In genomic region chr5:112324637-112325545, GRCm38 (mm10) we compare ENCODE assay signal across 8 mouse cellular contexts. TPM values are rescaled to one million over a fixed set of nuclear protein-coding genes. Genes with fewer than 3 reads are reported as not detected.
DNase-seq lines count a peak whose midpoint lies in the region; ATAC-seq and TF ChIP-seq lines count a peak whose summit lies in the region.

No protein-coding gene starts in this region.

- peak; percentile 56 for DNase-seq in urinary bladder, postnatal 14 days (ENCODE audit: low spot score)
- no peak for DNase-seq in urinary bladder, postnatal 4 days (ENCODE audit: low spot score in 2 of 2)
- DNase-seq in hindbrain, embryonic 10.5 days (ENCODE audit: low spot score) = peak; percentile 33
- peak; percentile 51 for DNase-seq in limb, embryonic 14.5 days (ENCODE audit: low spot score)
- DNase-seq in midbrain, embryonic 14.5 days = no peak
- DNase-seq in thymus, postnatal 0 days (ENCODE audit: low spot score) = peak; percentile 63
- no peak for DNase-seq in layer of hippocampus, postnatal 14 days (ENCODE audit: low spot score in 2 of 2)

- peak overlapping the region; percentile 70 for H3K4me2 ChIP-seq in embryonic facial prominence, embryonic 13.5 days
- H3K4me2 ChIP-seq in limb, embryonic 14.5 days (replicated peaks; ENCODE audit: low read depth, low read length, severe bottlenecking) = peak overlapping the region; percentile 56
- peak overlapping the region; percentile 81 for H3K4me2 ChIP-seq in midbrain, embryonic 14.5 days (ENCODE audit: low read length)

- H3K4me3 ChIP-seq in embryonic facial prominence, embryonic 13.5 days = peak overlapping the region; percentile 100
- peak overlapping the region; percentile 90 for H3K4me3 ChIP-seq in hindbrain, embryonic 10.5 days
- H3K4me3 ChIP-seq in limb, embryonic 14.5 days (replicated peaks; ENCODE audit: low read length) = 0 out of 2 replicates have a peak overlapping the region, but pooled peaks have one; percentile 91
- H3K4me3 ChIP-seq in midbrain, embryonic 14.5 days (replicated peaks; ENCODE audit: low read depth, low read length) = no peak overlapping the region

- peaks cover 22% of the 10 kb centered on the region for H3K36me3 ChIP-seq in embryonic facial prominence, embryonic 13.5 days
- H3K36me3 ChIP-seq in hindbrain, embryonic 10.5 days = peaks cover 27% of the 10 kb centered on the region
- peaks cover 19% of the 10 kb centered on the region for H3K36me3 ChIP-seq in limb, embryonic 14.5 days (ENCODE audit: control insufficient read depth, insufficient read depth, low read length)
- peaks cover 20% of the 10 kb centered on the region for H3K36me3 ChIP-seq in midbrain, embryonic 14.5 days (ENCODE audit: control insufficient read depth, insufficient read depth, low read length)

- H3K27me3 ChIP-seq in embryonic facial prominence, embryonic 13.5 days = no peaks in the 10 kb centered on the region
- H3K27me3 ChIP-seq in hindbrain, embryonic 10.5 days (ENCODE audit: insufficient read depth, poor library complexity, severe bottlenecking) = no peaks in the 10 kb centered on the region
- no peaks in the 10 kb centered on the region for H3K27me3 ChIP-seq in limb, embryonic 14.5 days (ENCODE audit: control insufficient read depth, insufficient read depth, low read length)
- H3K27me3 ChIP-seq in midbrain, embryonic 14.5 days (ENCODE audit: control insufficient read depth, insufficient read depth, low read length) = no peaks in the 10 kb centered on the region

- no peak for TF ChIP-seq POLR2A in limb, embryonic 14.5 days (IDR thresholded peaks at IDR 0.05; ENCODE audit: borderline replicate concordance, extremely low read depth, insufficient read depth, insufficient read length)

- H3K9me3 ChIP-seq in embryonic facial prominence, embryonic 13.5 days = no peaks in the 10 kb centered on the region
- no peaks in the 10 kb centered on the region for H3K9me3 ChIP-seq in hindbrain, embryonic 10.5 days
- no peaks in the 10 kb centered on the region for H3K9me3 ChIP-seq in limb, embryonic 14.5 days (ENCODE audit: control insufficient read depth, low read length)
- H3K9me3 ChIP-seq in midbrain, embryonic 14.5 days (ENCODE audit: control insufficient read depth, low read length) = no peaks in the 10 kb centered on the region

- WGBS in embryonic facial prominence, embryonic 13.5 days = 27% methylated on average over 24 of the region's 24 CpGs
- WGBS in hindbrain, embryonic 10.5 days = 35% methylated on average over 24 of the region's 24 CpGs
- 27% methylated on average over 24 of the region's 24 CpGs for WGBS in limb, embryonic 14.5 days
- 38% methylated on average over 24 of the region's 24 CpGs for WGBS in midbrain, embryonic 14.5 days

- no peak for ATAC-seq in embryonic facial prominence, embryonic 13.5 days (ENCODE audit: insufficient number of reproducible peaks, insufficient read depth, low FRiP score, low TSS enrichment, low read depth)
- ATAC-seq in limb, embryonic 14.5 days (ENCODE audit: low FRiP score, low read depth) = peak; percentile 35; the same call in 1 of the 2 replicates
- no peak for ATAC-seq in midbrain, embryonic 14.5 days (ENCODE audit: low FRiP score, low TSS enrichment)

- H3K27ac ChIP-seq in embryonic facial prominence, embryonic 13.5 days = peak overlapping the region; percentile 64
- H3K27ac ChIP-seq in hindbrain, embryonic 10.5 days = peak overlapping the region; percentile 31; the same call in 1 of the 2 replicates
- H3K27ac ChIP-seq in limb, embryonic 14.5 days (replicated peaks; ENCODE audit: low read depth, low read length) = no peak overlapping the region
- H3K27ac ChIP-seq in midbrain, embryonic 14.5 days (replicated peaks; ENCODE audit: low read depth, low read length) = no peak overlapping the region

- H3K4me1 ChIP-seq in embryonic facial prominence, embryonic 13.5 days = peaks cover 5% of the 10 kb centered on the region
- H3K4me1 ChIP-seq in hindbrain, embryonic 10.5 days (replicated peaks) = peaks cover 32% of the 10 kb centered on the region
- peaks cover 6% of the 10 kb centered on the region for H3K4me1 ChIP-seq in limb, embryonic 14.5 days (ENCODE audit: control insufficient read depth, insufficient read depth, low read length)
- peaks cover 12% of the 10 kb centered on the region for H3K4me1 ChIP-seq in midbrain, embryonic 14.5 days (ENCODE audit: control insufficient read depth, insufficient read depth, low read length)

- H3K9ac ChIP-seq in embryonic facial prominence, embryonic 13.5 days = 0 out of 2 replicates have a peak overlapping the region, but pooled peaks have one; percentile 28
- peak overlapping the region; percentile 16; the same call in 1 of the 2 replicates for H3K9ac ChIP-seq in limb, embryonic 14.5 days (ENCODE audit: low read depth, low read length, severe bottlenecking)
- no peak overlapping the region for H3K9ac ChIP-seq in midbrain, embryonic 14.5 days (replicated peaks; ENCODE audit: low read length)

RNA-seq across cellular contexts. Expression of gene Tfip11, which starts 1.3 kb away (rescaled TPM):
- 31.8 and 32.8 TPM in 2 replicates for polyA plus RNA-seq in embryonic facial prominence, embryonic 13.5 days (2015; fragmentation: Nextera tagmentation; extraction: Ambion mirVana)
- polyA plus RNA-seq in hindbrain, embryonic 10.5 days (2016; fragmentation: Nextera tagmentation; extraction: Ambion mirVana) = 39.9 and 43.7 TPM in 2 replicates
- 33.4 and 35.2 TPM in 2 replicates for polyA plus RNA-seq in limb, embryonic 14.5 days (2012; rRNA removed)
- polyA plus RNA-seq in limb, embryonic 14.5 days (2014; fragmentation: Nextera tagmentation; extraction: Ambion mirVana) = 23.1 and 25.9 TPM in 2 replicates
- 29.1 and 29.9 TPM in 2 replicates for polyA plus RNA-seq in midbrain, embryonic 14.5 days (2014; fragmentation: Nextera tagmentation; extraction: Ambion mirVana)
- polyA plus RNA-seq in thymus, postnatal 0 days (2015; fragmentation: Nextera tagmentation; extraction: Ambion mirVana) = 26.9 and 27.9 TPM in 2 replicates
- 10 to 100 TPM; 34.9 to 36.8 TPM for total RNA-seq in layer of hippocampus, postnatal 14 days (2021)

RNA-seq across cellular contexts. Expression of gene Srrd, which starts 17.9 kb away (rescaled TPM):
- 42.1 and 54.9 TPM in 2 replicates for polyA plus RNA-seq in embryonic facial prominence, embryonic 13.5 days (2015; fragmentation: Nextera tagmentation; extraction: Ambion mirVana)
- polyA plus RNA-seq in hindbrain, embryonic 10.5 days (2016; fragmentation: Nextera tagmentation; extraction: Ambion mirVana) = 52.5 and 53.2 TPM in 2 replicates
- polyA plus RNA-seq in limb, embryonic 14.5 days (2012; rRNA removed) = 60.7 and 72.0 TPM in 2 replicates
- polyA plus RNA-seq in limb, embryonic 14.5 days (2014; fragmentation: Nextera tagmentation; extraction: Ambion mirVana) = 43.7 and 46.6 TPM in 2 replicates
- 52.4 and 68.6 TPM in 2 replicates for polyA plus RNA-seq in midbrain, embryonic 14.5 days (2014; fragmentation: Nextera tagmentation; extraction: Ambion mirVana)
- polyA plus RNA-seq in thymus, postnatal 0 days (2015; fragmentation: Nextera tagmentation; extraction: Ambion mirVana) = 28.0 and 30.2 TPM in 2 replicates
- 10 to 100 TPM; 26.4 to 30.1 TPM for total RNA-seq in layer of hippocampus, postnatal 14 days (2021)

RNA-seq across cellular contexts. Expression of gene Hps4, which starts 18.0 kb away (rescaled TPM):
- polyA plus RNA-seq in embryonic facial prominence, embryonic 13.5 days (2015; fragmentation: Nextera tagmentation; extraction: Ambion mirVana) = 42.4 and 42.9 TPM in 2 replicates
- polyA plus RNA-seq in hindbrain, embryonic 10.5 days (2016; fragmentation: Nextera tagmentation; extraction: Ambion mirVana) = 35.8 and 36.7 TPM in 2 replicates
- polyA plus RNA-seq in limb, embryonic 14.5 days (2012; rRNA removed) = 52.5 and 72.0 TPM in 2 replicates
- polyA plus RNA-seq in limb, embryonic 14.5 days (2014; fragmentation: Nextera tagmentation; extraction: Ambion mirVana) = 28.0 and 31.9 TPM in 2 replicates
- polyA plus RNA-seq in midbrain, embryonic 14.5 days (2014; fragmentation: Nextera tagmentation; extraction: Ambion mirVana) = 42.0 and 47.4 TPM in 2 replicates
- 19.9 and 23.7 TPM in 2 replicates for polyA plus RNA-seq in thymus, postnatal 0 days (2015; fragmentation: Nextera tagmentation; extraction: Ambion mirVana)
- total RNA-seq in layer of hippocampus, postnatal 14 days (2021) = 10 to 100 TPM; 25.0 to 29.9 TPM

RNA-seq across cellular contexts. Expression of gene Gm6583, which starts 30.9 kb away (rescaled TPM):
- 0.18 and 0.34 TPM in 2 replicates for polyA plus RNA-seq in embryonic facial prominence, embryonic 13.5 days (2015; fragmentation: Nextera tagmentation; extraction: Ambion mirVana)
- polyA plus RNA-seq in hindbrain, embryonic 10.5 days (2016; fragmentation: Nextera tagmentation; extraction: Ambion mirVana) = 0.14 and 0.30 TPM in 2 replicates
- not detected in 2 replicates for polyA plus RNA-seq in limb, embryonic 14.5 days (2012; rRNA removed)
- 0.08 and 0.22 TPM in 2 replicates for polyA plus RNA-seq in limb, embryonic 14.5 days (2014; fragmentation: Nextera tagmentation; extraction: Ambion mirVana)
- 0.12 and 0.26 TPM in 2 replicates for polyA plus RNA-seq in midbrain, embryonic 14.5 days (2014; fragmentation: Nextera tagmentation; extraction: Ambion mirVana)
- 0.05 and 0.13 TPM in 2 replicates for polyA plus RNA-seq in thymus, postnatal 0 days (2015; fragmentation: Nextera tagmentation; extraction: Ambion mirVana)
- total RNA-seq in layer of hippocampus, postnatal 14 days (2021) = not detected

RNA-seq across cellular contexts. Expression of gene Tpst2, which starts 48.4 kb away (rescaled TPM):
- polyA plus RNA-seq in embryonic facial prominence, embryonic 13.5 days (2015; fragmentation: Nextera tagmentation; extraction: Ambion mirVana) = 38.7 and 42.8 TPM in 2 replicates
- 37.2 and 40.9 TPM in 2 replicates for polyA plus RNA-seq in hindbrain, embryonic 10.5 days (2016; fragmentation: Nextera tagmentation; extraction: Ambion mirVana)
- polyA plus RNA-seq in limb, embryonic 14.5 days (2012; rRNA removed) = 37.0 and 41.4 TPM in 2 replicates
- polyA plus RNA-seq in limb, embryonic 14.5 days (2014; fragmentation: Nextera tagmentation; extraction: Ambion mirVana) = 39.7 and 46.5 TPM in 2 replicates
- 24.7 and 26.4 TPM in 2 replicates for polyA plus RNA-seq in midbrain, embryonic 14.5 days (2014; fragmentation: Nextera tagmentation; extraction: Ambion mirVana)
- 44.6 and 45.3 TPM in 2 replicates for polyA plus RNA-seq in thymus, postnatal 0 days (2015; fragmentation: Nextera tagmentation; extraction: Ambion mirVana)
- total RNA-seq in layer of hippocampus, postnatal 14 days (2021) = 10 to 100 TPM; 41.1 to 43.0 TPM

Comparison
In these comparisons a context has a peak if more than half of its experiments do, and no peak if none do; other contexts are left out.
1. DNase-seq: peak in urinary bladder, postnatal 14 days (single experiment), hindbrain, embryonic 10.5 days (single experiment), limb, embryonic 14.5 days (single experiment) and thymus, postnatal 0 days (single experiment); none in urinary bladder, postnatal 4 days (0 of 2), midbrain, embryonic 14.5 days (single experiment) and layer of hippocampus, postnatal 14 days (0 of 2).
2. H3K27ac ChIP-seq: peak in embryonic facial prominence, embryonic 13.5 days (single experiment) and hindbrain, embryonic 10.5 days (single experiment); none in limb, embryonic 14.5 days (single experiment) and midbrain, embryonic 14.5 days (single experiment).
3. Peak in every context shown above with its lines, with median percentiles within 50 percentile points of each other: H3K4me2 ChIP-seq.